Mouse (Mus musculus) lung, embryonic 15.5 days (tissue): Measurements from ENCODE around the gene Mllt10. TPM values are rescaled to one million over a fixed set of nuclear protein-coding genes. Genes with fewer than 3 reads are reported as not detected.
A peak's percentile ranks its signal among the peaks of the same experiment; 100 is the strongest.

Experiments
- ATAC-seq: fragments of 200-750 bp; cut with Nextera tagmentation; 2 replicates; pipeline ENCODE4 v1.8.0; 2017; ENCODE audit warnings: moderate number of reproducible peaks, borderline replicate concordance; ENCODE audit not compliant: low FRiP score, low TSS enrichment; ENCODE audit errors: extremely low read depth
- H3K27ac ChIP-seq: fragments of 300-500 bp; sonication (generic); 2 replicates; pipeline ENCODE4 v1.5.1; 2015; ENCODE audit warnings: moderate library complexity, mild to moderate bottlenecking, inconsistent platforms
- H3K27me3 ChIP-seq: fragments of 300-500 bp; sonication (generic); 2 replicates; pipeline ENCODE4 v1.6.1; 2015; ENCODE audit warnings: inconsistent platforms
- H3K36me3 ChIP-seq: fragments of 300-500 bp; sonication (generic); 2 replicates; pipeline ENCODE4 v1.6.1; 2015; ENCODE audit warnings: inconsistent platforms
- H3K4me1 ChIP-seq: fragments of 300-500 bp; sonication (generic); 2 replicates; pipeline ENCODE4 v1.6.1; 2015; ENCODE audit warnings: inconsistent platforms
- H3K4me2 ChIP-seq: fragments of 300-500 bp; sonication (generic); 2 replicates; pipeline ENCODE4 v1.6.1; 2015; ENCODE audit warnings: inconsistent platforms, mild to moderate bottlenecking, moderate library complexity
- H3K4me3 ChIP-seq: fragments of 300-500 bp; sonication (generic); 2 replicates; pipeline ENCODE4 v1.5.1; 2015; ENCODE audit warnings: mild to moderate bottlenecking, inconsistent platforms
- H3K9ac ChIP-seq: fragments of 300-500 bp; sonication (generic); 2 replicates; pipeline ENCODE4 v1.6.1; 2015; ENCODE audit warnings: inconsistent platforms
- H3K9me3 ChIP-seq: fragments of 300-500 bp; sonication (generic); 2 replicates; pipeline ENCODE4 v1.6.1; 2016; ENCODE audit warnings: inconsistent platforms
- WGBS: fragments of 180-500 bp; shearing (Covaris S2); methylation state at CpG from one replicate; pipeline ENCODE4 v1.1.7; 2015; 5-methylcytosine and 5-hydroxymethylcytosine counted together
- polyA plus RNA-seq: library from polyadenylated mRNA; unstranded; fragments of >200 nt; fragmentation: Nextera tagmentation; extraction: Ambion mirVana; gene quantifications from 2 replicates; pipeline ENCODE4 v1.2.1, GENCODE M21; 2015

Gene Mllt10
- polyA plus RNA-seq, 1 experiment from 2014 or later, result 58.9 TPM

GRCm38 (mm10) chr2:18047646-18048452 is 7.2 kb upstream of the Mllt10 start:
- Histone ChIP-seq H3K4me3 (peak overlapping the region; percentile 76), H3K9me3 (no peaks in the 10 kb centered on the region), H3K27ac (peak overlapping the region; percentile 97), H3K9ac (peak overlapping the region; percentile 98), H3K27me3 (no peaks in the 10 kb centered on the region), H3K36me3 (no peaks in the 10 kb centered on the region), H3K4me2 (peak overlapping the region; percentile 67), H3K4me1 (peaks cover 31% of the 10 kb centered on the region)
- ATAC-seq, result peak; percentile 82
- under 1% methylated on average over 70 of the region's 70 CpGs for WGBS

DNA sequence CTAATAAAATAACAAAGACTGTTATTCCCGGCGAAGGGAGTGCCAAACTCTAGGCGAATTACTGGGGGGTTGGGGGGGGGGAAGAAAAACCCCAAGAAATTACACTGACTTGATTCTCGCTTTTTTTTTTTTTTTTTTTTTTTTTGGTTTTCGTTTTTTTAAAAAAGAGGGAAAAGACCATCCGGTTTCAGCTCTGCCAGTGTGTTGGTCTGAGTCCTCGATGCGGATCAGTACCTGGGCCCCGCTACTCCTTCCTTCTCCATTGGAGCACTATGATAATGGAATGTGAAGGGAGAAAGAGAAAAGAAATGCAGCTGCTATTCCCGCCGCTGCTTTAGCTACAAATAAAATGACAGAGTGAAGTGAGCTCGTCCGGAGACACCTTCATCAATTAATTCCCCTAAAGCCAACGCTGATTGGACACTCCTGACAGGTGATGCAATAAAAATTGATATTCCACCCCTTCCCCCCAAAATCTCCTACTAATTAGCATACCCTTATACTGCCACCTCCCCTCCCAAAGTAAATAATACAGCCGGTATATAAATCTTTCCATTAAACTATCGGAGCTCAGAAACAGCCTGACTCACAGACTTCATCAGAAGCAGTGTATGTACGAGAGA is 6.5 kb upstream of the Mllt10 start, which contains the start of gene Skida1:
Skida1 (minus strand) TSS at position 599 of the 623 bp plus-strand sequence.
- WGBS, result 1% methylated on average over 17 of the region's 17 CpGs
- Histone ChIP-seq H3K36me3 (no peaks in the 10 kb centered on the region), H3K27ac (peak within 1 kb of the TSS; percentile 97), H3K4me2 (peak within 1 kb of the TSS; percentile 67), H3K9me3 (no peaks in the 10 kb centered on the region), H3K9ac (peak within 1 kb of the TSS; percentile 98), H3K4me1 (peaks cover 26% of the 10 kb centered on the region), H3K27me3 (no peaks in the 10 kb centered on the region), H3K4me3 (peak within 1 kb of the TSS; percentile 76)
- peak; percentile 46; the same call in 1 of the 2 replicates for ATAC-seq

GRCm38 (mm10) chr2:18049279-18049821 is 5.7 kb upstream of the Mllt10 start:
- peak overlapping the region; percentile 97 for H3K27ac ChIP-seq
- no peaks in the 10 kb centered on the region for H3K27me3 ChIP-seq
- H3K4me1 ChIP-seq, result peaks cover 28% of the 10 kb centered on the region
- H3K4me3 ChIP-seq, result peak overlapping the region; percentile 76
- peak overlapping the region; percentile 67 for H3K4me2 ChIP-seq
- WGBS, result 7% methylated on average over 11 of the region's 11 CpGs
- H3K9me3 ChIP-seq, result no peaks in the 10 kb centered on the region
- peak overlapping the region; percentile 98 for H3K9ac ChIP-seq
- 0 out of 2 replicates have a peak, but pooled peaks have one; percentile 36 for ATAC-seq
- H3K36me3 ChIP-seq, result no peaks in the 10 kb centered on the region

- no peaks in the 10 kb centered on the region for H3K9me3 ChIP-seq
- H3K27me3 ChIP-seq, result no peaks in the 10 kb centered on the region
- no peak for ATAC-seq
- H3K4me2 ChIP-seq, result peak overlapping the region; percentile 67
- WGBS, result 23% methylated on average over 2 of the region's 2 CpGs
- peak overlapping the region; percentile 97 for H3K27ac ChIP-seq
- H3K36me3 ChIP-seq, result no peaks in the 10 kb centered on the region
- H3K9ac ChIP-seq, result peak overlapping the region; percentile 24; the same call in 1 of the 2 replicates
- peak overlapping the region; percentile 76 for H3K4me3 ChIP-seq
- H3K4me1 ChIP-seq, result peaks cover 25% of the 10 kb centered on the region
These were observed 5.0 kb upstream of the Mllt10 start for GRCm38 (mm10) chr2:18050018-18050417.

- Histone ChIP-seq H3K4me3 (peak overlapping the region; percentile 76), H3K36me3 (no peaks in the 10 kb centered on the region), H3K9me3 (no peaks in the 10 kb centered on the region), H3K4me2 (peak overlapping the region; percentile 67), H3K27me3 (no peaks in the 10 kb centered on the region), H3K4me1 (peaks cover 27% of the 10 kb centered on the region), H3K27ac (peak overlapping the region; percentile 97), H3K9ac (peak overlapping the region; percentile 24; the same call in 1 of the 2 replicates)
- ATAC-seq, result no peak
- WGBS, result 9% methylated on average over 10 of the region's 10 CpGs
These were observed 4.5 kb upstream of the Mllt10 start for GRCm38 (mm10) chr2:18050541-18050985.

GRCm38 (mm10) chr2:18051026-18051830 is 3.8 kb upstream of the Mllt10 start:
- H3K9me3 ChIP-seq, result no peaks in the 10 kb centered on the region
- H3K4me3 ChIP-seq, result peak overlapping the region; percentile 76
- H3K9ac ChIP-seq, result no peak overlapping the region
- peak overlapping the region; percentile 67 for H3K4me2 ChIP-seq
- ATAC-seq, result no peak
- peak overlapping the region; percentile 97 for H3K27ac ChIP-seq
- no peaks in the 10 kb centered on the region for H3K36me3 ChIP-seq
- no peaks in the 10 kb centered on the region for H3K27me3 ChIP-seq
- WGBS, result 42% methylated on average over 11 of the region's 11 CpGs
- peaks cover 27% of the 10 kb centered on the region for H3K4me1 ChIP-seq

- WGBS, result 73% methylated on average over 3 of the region's 3 CpGs
- Histone ChIP-seq H3K27ac (no peak overlapping the region), H3K4me1 (peaks cover 27% of the 10 kb centered on the region), H3K27me3 (no peaks in the 10 kb centered on the region), H3K36me3 (no peaks in the 10 kb centered on the region), H3K9me3 (no peaks in the 10 kb centered on the region), H3K4me3 (no peak overlapping the region), H3K4me2 (no peak overlapping the region), H3K9ac (no peak overlapping the region)
- ATAC-seq, result no peak
These were observed 3.2 kb upstream of the Mllt10 start for GRCm38 (mm10) chr2:18051831-18052170.

GRCm38 (mm10) chr2:18052581-18052980 is 2.5 kb upstream of the Mllt10 start:
- Histone ChIP-seq H3K27ac (no peak overlapping the region), H3K4me3 (no peak overlapping the region), H3K27me3 (no peaks in the 10 kb centered on the region), H3K9ac (no peak overlapping the region), H3K4me2 (no peak overlapping the region), H3K4me1 (peaks cover 27% of the 10 kb centered on the region), H3K36me3 (no peaks in the 10 kb centered on the region), H3K9me3 (no peaks in the 10 kb centered on the region)
- WGBS, result 75% methylated on average over 3 of the region's 3 CpGs
- ATAC-seq, result no peak

GRCm38 (mm10) chr2:18053243-18053950 is 1.6 kb upstream of the Mllt10 start:
- WGBS, result 60% methylated on average over 1 of the region's 1 CpGs
- Histone ChIP-seq H3K4me2 (no peak overlapping the region), H3K36me3 (no peaks in the 10 kb centered on the region), H3K4me3 (no peak overlapping the region), H3K4me1 (peaks cover 32% of the 10 kb centered on the region), H3K27ac (peak overlapping the region; percentile 99; the same call in 1 of the 2 replicates), H3K9ac (no peak overlapping the region), H3K9me3 (no peaks in the 10 kb centered on the region), H3K27me3 (no peaks in the 10 kb centered on the region)
- no peak for ATAC-seq

DNA sequence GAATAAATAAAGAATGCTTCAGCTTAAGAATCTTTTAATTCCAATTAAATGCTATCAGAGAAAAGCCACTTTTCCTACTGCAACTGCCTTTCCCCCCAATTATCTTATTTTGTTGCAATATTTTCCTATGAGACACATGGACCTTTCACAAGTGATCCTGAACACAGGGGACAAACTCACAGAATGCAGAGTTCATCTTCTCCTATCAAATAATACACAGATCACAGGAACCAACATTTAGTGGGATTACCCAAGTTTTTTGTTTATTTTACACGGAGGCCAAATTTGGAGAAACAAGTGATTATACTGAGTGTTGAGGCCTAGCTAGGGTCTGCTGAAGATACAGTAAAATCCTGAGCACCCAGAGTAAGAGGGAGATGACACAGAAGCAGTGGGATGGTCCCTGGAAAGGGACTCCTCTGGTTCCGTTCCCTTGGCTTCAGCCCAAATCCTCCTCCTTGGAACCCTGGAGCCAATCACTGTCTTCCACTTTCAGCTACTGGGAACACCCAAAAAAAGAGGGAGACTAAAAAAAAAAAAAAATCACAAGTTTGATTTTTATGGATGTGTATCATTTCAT is 996 bp upstream of the Mllt10 start:
- no peaks in the 10 kb centered on the region for H3K36me3 ChIP-seq
- H3K27ac ChIP-seq, result peak overlapping the region; percentile 99; the same call in 1 of the 2 replicates
- WGBS, result 2% methylated on average over 2 of the region's 2 CpGs
- no peak overlapping the region for H3K9ac ChIP-seq
- ATAC-seq, result no peak
- peak overlapping the region; percentile 93; the same call in 1 of the 2 replicates for H3K4me2 ChIP-seq
- peaks cover 38% of the 10 kb centered on the region for H3K4me1 ChIP-seq
- no peaks in the 10 kb centered on the region for H3K9me3 ChIP-seq
- H3K4me3 ChIP-seq, result no peak overlapping the region
- H3K27me3 ChIP-seq, result no peaks in the 10 kb centered on the region
